Mouse (Mus musculus): ENCODE data around the gene Scn10a.

The Scn10a gene

DNA sequence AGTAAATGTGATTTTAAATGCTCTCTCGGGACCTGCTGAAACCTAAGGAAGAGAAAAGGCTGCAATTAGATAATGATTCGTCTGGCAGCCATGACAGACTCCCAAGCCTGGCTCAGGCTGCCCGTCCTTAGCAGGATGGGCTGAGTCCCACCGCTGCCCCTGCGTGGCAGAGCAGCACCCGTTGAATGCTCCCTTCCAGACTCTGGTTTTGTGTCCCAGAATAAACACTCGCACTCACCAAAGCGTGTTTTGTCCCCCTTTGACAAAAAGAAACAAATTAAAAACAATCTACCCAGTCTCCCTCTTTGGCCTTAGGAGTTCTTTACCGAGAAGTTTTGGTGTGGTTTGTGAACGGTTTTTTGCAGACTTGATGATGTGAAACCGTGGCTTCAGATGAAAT lies at the start of gene Scn10a:
Gene Scn10a (minus strand): TSS at position 101 of the 400 bp plus-strand sequence.
- DNase-seq (ENCODE audit: extremely low spot score, low spot score), result no peak

DNA sequence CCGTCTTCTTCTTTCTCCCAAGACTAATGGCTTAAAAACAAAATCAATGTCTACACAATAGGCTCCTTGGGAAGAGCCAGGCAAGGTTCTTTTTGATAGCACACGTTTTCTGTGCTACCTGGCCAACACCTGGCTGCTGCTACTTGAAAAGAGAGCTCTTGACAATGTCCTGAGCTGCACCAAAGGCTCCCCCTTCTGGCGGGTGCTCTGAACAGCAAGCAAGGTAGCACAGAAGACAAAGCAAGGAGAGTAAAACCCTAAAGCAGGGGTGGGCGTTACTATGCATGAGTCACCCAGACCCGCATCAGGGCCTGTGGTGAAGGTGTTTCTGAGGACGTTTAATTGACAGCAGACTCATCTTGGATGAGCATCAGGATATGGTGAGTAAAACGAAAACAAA lies 49.5 kb upstream of the Scn10a start:
- peak; percentile 35 for DNase-seq (ENCODE audit: extremely low spot score, low spot score)

DNA sequence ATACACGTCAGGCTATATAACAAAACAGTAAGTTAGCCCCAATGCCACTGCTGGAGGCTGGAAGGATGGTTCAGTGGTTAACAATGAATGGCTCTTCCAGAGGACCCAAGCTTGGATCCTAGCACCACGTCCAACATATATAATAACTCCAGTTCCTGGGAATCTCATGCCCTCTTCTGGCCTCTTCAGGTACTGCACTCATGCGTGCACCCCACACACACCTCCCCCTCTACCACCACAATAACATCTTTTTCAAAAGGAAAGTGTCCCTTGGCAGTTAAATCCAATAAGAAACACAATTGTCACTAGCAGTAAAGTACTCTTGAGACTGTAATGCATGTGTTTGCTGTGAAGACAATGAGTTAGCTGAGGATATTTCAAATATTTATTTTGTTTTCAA lies 41.1 kb upstream of the Scn10a start:
- no peak for DNase-seq (ENCODE audit: extremely low spot score, low spot score)

DNA sequence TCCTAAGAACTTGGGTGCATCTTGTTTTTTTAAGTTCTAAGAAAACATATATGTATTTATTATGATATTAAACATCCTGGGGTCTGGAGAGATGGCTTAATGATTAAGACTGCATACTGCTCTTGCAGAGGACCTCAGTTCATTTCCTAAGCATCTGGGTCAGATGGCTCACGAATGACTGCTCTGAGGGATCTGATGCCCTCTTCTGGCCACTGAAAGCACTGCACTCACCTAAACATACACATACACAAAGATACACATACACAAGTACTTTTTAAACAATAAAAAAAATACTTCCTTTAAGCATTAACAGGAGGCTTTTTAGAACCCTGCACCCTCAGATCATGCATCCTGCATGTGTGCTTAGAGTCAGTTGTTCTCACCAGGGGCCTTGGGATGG lies 40.3 kb upstream of the Scn10a start:
- no peak for DNase-seq (ENCODE audit: extremely low spot score, low spot score)

DNA sequence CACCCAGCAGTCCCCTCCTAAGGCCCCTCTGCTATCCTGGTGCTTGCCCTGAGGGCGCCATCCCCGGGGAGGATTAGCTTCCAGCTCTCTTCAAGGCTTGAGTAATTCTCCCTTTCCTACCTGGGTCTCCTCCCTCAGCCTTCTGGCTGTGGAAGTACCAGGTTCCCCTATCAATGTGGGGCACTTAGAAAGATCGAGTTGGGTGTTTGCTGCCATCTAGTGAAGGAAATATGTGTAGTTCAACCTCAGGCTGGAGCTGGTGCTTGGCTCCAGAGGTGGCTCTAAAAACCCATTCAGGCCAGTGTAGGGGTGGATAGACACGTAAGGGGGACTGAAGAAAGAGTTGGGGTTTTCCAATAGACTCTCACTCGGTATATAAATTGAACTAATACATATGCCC lies 32.4 kb upstream of the Scn10a start:
- peak; percentile 16 for DNase-seq (ENCODE audit: extremely low spot score, low spot score)

DNA sequence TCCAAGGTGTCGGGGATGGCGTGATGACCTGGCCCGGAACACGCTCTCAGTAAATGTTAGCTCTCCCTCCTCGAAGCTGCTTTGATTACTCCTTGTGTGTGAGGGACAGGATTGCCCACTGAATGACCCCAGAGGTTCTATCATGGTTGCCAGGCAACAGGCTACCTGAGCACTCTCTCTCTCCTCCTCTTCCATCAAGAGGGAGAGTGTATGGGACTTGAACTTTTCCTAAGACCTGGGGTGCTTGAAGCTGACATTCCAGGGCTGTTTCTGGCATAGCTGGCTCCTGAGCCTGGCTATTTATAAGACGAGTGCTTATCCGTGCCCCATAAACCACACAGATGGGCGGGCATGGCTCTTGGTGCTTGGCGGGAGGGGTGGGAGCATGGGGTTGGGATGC lies 30.0 kb upstream of the Scn10a start:
- no peak for DNase-seq (ENCODE audit: extremely low spot score, low spot score)

DNA sequence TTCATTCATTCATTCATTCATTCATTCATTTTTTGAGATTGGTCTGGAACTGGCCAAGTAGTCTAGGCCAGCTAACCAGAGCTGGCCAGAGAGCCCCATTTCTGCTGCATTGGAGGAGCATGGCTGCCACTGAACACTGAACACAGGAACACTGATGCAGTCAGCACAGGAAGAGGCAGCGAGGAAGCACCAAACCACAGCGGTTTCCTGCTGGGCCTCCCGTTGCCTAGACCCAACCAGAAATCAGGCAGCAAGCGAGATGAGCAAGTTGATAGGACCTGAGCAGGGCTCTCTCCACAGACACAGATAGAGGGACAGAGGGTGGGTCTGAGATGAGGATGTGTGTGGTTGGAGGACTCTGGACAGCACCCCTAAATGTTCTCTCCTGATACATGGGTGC lies 24.8 kb upstream of the Scn10a start:
- no peak for DNase-seq (ENCODE audit: extremely low spot score, low spot score)

DNA sequence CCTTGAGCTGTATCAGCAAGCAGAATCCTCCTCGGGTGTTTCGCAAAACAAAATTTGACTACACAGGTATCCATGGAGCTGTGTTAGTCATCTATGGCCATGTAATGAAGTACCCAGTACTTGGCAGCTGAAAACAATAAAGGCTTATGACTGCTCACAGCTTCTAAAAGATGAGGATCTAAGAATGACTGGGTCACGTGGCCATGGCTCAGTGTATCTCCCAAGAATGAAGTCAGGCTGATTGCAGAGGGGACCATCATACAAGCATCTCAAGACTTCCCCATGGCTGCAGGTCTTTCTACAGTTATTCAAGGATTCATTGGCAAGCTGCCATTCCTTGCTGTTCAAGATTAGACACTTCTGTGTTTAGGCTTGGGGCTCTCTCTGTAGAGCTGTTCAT lies 24.2 kb upstream of the Scn10a start:
- DNase-seq (ENCODE audit: extremely low spot score, low spot score), result no peak

DNA sequence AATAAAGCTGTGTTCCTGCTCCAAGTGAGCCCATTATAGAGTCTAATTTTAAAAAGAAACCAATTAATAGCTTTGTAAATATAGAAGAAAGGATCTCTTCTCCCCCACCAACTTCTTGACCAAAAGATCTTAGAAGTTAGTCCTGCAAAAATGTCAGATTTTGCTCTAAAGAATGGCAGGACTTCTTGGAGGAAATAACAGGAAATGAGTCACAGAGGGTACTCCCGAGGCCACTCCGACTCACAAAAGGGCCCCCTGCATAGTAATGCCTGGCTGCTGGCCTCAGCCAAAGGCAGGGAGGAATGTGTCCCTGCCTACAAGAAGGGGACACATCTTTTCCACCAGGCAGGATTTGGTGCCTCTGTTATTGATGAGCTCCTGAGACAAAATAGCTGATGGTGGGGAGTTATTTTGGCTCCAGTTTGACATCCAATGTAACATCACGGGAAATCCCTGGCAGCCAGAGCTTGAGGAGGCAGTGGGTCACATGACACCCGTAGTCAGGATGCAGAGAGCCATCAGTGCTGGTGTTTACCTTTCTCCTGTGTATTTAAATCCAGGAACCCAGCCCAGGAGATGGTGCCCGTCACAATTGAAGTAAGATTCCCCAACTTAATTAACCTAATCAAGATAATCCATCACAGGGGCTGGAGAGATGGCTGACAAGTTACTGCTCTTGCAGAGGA lies 22.1 kb upstream of the Scn10a start:
- DNase-seq (ENCODE audit: extremely low spot score, low spot score), result no peak

DNA sequence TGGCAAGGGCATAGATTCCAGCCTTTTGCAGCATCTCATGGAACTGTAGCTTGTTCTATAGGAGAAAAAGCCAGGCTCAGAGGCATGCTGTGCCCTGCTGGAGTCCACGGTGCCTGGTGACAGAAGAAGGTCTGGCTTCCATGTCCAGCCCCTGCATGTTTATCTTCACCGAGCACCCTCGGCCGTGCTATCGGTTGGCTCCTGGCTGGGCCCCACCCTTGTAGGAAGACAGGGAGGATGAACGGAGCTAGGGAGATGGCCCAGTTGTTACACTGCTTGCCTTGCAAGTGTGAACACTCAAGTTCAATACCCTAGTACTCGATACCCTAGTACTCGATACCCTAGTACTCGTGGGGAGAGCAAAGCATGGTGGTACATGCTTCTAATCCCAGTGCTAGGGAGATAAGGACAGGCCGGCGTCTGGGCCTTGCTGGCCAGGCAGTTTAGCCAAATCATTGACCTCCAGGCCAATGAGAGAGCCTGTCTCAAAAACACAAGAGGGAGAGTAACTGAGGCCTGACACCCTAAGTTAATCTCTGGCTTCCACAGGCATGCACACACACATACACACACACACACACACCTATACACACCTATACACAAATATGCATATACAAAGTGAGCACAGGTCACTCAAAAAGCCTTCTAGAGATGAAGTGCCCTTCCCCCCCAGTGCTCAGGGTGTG lies 9.4 kb upstream of the Scn10a start:
- no peak for DNase-seq (ENCODE audit: extremely low spot score, low spot score)

DNA sequence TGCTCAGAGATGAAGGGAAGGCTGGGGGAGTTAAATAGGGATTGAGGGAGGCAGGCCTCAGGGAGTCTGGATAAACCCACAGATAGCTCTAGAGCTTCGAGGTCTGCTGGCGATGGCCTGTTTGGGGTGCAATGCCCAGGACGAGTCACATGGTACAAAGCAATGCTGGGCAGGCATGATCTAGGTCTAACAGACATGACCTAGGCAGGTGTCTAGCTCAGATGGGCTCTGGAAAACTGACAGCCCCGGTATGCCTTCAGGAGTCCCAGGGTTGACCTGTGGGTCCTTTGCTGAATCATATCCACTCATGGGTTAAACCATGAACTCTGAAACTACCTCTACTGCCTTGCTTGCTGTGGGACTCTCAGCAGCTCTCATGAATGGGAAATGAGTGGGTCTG lies 7.9 kb upstream of the Scn10a start:
- no peak for DNase-seq (ENCODE audit: extremely low spot score, low spot score)

DNA sequence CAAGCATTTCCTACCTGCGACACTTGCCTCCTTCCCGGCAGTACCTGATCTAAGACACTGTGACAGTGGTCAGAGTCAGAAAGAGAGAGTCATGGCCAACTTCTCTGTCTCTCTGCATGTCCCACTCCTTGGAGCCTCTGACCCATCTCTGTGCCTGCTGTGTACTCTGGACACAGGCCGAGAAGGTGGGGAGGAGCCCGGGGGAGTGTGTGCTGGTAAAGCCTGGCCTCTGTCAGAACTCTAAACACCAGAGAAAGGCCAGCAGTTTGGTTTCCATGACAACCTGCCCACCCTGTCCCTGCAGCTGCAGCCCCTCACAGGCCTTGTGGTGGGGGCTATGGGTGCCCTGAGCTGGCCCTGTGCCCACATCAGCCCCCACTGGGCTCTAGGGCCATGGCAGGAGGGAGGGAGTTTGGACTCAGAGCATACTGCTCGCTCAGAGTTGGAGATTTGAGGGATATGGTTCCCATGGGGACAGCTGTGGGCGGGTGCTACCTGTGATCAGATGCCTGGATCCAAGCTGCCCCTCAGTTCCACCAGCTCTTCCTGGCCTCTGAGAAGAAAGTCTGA lies 6.3 kb upstream of the Scn10a start:
- no peak for DNase-seq (ENCODE audit: extremely low spot score, low spot score)

DNA sequence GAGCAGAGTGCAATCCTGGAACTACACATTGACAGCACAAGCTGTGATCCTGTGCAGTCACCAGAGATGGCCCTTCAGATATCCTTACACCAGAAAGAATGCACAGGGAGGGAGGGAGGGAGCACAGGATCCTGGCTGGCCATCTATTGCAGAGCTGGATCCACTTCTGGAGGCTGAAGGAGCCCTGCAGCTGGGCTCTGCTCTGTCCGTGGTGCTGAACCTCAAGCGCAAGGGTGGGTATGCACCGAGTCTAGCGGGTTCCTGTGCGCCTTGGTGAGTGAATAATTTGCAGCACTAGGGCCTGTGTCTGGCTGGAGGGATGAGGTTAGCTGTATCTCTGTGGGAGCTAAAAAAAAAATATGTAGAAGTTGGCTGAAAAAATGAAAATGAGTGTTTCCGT lies 12.4 kb downstream of the Scn10a start:
- peak; percentile 72 for DNase-seq (ENCODE audit: extremely low spot score, low spot score)

DNA sequence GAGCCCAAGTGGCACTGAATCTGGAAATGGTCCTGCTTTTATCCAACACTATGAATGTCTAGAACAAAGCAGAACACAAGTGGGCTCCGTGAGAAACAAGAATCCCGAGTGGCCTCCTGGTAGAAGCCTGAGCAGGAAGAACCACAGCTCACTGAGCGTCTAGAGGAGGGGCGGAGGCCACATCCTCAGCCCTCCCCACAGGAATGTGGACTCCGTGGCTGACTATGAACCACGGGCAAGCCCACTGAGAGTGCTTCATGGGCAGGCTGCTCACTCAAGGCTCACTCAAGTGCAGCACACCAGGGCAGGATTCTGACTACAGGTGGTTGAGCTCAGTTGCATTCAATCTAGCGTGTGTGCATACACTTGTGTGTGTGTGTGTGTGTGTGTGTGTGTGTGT lies 27.6 kb downstream of the Scn10a start:
- no peak for DNase-seq (ENCODE audit: extremely low spot score, low spot score)

DNA sequence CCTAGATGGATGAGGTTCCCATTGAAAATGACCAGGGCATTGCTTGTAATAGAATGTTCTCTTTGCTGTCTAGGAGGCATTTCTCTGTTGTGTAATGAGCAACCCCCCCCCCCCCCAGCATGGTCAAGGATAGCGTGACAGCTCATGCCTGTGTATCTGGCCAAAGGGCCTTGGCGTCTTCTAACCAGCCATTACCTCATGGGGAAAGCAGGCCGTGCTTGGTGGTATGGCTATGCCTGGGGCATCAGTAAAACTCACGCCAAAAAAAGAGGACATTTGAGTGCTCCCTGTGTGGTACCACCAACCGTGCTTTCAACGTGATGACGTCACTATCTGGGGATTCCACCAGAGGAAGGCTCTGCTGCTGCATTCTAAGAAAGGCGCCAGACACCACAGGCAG lies 28.1 kb downstream of the Scn10a start:
- no peak for DNase-seq (ENCODE audit: extremely low spot score, low spot score)

DNA sequence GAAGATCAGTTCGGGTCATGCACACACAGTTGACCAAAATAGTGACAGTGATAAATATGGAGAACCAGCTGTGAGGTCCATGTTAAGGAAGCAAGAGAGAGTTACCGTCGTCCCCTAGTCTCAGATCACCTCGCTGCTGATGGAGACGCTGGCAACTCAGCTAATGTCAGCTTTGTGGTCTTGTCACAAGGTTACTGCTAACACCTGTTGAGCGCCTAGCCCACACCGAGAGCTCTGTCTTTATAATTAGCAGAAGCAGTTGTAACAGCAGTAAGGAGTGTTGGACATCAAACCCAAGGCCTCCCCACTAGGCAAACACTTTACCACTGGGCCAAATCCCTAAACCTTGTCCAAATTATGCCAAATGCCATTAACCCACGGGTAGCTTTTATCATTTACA lies 31.2 kb downstream of the Scn10a start:
- no peak for DNase-seq (ENCODE audit: extremely low spot score, low spot score)

DNA sequence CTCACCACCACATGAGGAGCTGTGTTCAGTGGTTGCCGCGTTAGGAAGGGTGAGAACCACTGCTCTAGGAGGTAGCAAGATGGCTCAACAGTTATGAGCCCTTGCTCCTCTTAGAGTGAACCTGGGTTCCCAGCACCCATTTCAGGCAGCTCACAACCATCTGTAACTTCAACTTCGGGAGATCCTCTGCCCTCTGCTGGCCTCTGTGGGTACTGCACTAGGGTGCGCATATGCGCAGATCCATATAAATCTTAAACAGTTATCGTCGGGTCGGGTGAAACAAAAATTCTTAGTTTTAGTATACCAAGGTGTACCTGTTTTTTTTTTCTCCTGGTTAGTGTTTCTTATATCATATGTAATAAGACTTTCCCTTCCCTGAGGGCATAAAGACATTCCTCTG lies 32.9 kb downstream of the Scn10a start:
- no peak for DNase-seq (ENCODE audit: extremely low spot score, low spot score)

DNA sequence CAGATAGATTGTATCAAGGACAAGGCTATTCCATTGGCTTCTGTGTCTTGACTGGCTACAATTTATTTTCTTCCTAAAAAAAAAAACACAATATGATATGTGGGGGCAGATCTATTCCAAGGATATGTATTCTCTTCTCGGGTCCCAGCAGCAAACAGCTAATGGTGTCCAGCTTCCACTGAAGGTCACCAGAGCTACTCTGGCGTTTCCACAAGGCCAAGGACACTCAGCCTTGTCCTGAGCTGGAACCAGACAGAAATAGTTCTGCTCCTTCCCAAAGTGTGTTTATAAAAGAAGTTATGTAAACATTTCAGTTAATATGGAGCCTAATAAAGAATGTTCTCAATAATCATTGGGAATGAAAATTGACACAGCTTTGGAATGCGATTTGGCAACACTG lies 38.2 kb downstream of the Scn10a start:
- no peak for DNase-seq (ENCODE audit: extremely low spot score, low spot score)

DNA sequence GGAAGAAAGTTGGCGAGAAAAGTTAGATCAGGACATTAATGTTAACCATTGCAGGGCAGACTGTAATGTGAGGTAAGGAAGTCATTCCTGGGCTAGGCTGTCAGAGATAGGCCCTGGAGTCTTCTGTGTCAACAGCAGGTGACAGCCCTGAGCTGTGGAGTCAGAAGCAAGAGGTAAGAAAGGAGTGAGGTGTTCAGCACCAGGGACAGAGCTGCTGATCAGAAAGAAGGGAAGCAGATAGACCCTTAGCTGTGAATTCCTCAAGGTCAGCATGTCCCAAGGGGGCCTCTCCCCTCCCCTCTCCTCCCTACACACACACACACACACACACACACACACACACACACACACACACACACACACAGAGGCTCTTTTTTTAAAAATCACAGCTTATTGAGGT lies 55.0 kb downstream of the Scn10a start:
- no peak for DNase-seq (ENCODE audit: extremely low spot score, low spot score)

DNA sequence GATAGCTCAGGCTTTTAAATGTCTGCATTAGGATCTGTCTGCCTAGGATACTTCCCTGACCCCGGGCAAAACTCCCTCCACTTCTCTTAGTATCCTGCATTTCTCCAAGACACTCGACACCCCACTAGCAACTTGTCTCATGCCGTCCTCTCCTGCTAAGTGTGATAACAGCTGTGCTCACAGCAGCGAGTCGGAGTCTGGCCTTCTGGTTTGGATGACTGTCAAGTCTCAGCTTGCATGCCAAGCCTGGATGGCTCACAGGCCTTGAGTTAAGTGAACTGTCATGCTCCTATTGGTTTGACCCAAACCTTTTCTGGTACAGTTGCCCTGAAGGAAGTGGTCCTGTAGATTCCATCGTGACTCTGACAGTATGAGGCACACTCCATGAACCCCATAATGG lies 63.0 kb downstream of the Scn10a start:
- no peak for DNase-seq (ENCODE audit: extremely low spot score, low spot score)

DNA sequence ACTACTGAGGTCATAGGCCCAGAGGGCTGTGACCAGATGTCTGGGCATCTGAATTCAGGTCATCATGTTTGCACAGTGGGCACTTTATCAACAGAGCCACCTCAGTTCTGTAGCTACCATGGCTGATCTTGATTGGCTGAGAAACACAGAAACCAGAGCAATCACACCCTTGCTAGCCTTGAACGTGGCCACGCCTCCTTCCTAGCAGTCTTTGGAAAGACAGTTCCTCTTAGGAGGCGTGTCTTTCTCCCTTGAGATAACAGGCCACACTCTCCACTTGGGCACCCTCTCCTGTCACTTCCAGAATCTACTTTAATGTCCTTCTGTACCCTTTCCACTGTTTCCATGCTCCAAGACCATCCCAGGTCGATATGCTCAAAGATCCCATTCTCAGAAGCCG lies 65.4 kb downstream of the Scn10a start:
- no peak for DNase-seq (ENCODE audit: extremely low spot score, low spot score)

DNA sequence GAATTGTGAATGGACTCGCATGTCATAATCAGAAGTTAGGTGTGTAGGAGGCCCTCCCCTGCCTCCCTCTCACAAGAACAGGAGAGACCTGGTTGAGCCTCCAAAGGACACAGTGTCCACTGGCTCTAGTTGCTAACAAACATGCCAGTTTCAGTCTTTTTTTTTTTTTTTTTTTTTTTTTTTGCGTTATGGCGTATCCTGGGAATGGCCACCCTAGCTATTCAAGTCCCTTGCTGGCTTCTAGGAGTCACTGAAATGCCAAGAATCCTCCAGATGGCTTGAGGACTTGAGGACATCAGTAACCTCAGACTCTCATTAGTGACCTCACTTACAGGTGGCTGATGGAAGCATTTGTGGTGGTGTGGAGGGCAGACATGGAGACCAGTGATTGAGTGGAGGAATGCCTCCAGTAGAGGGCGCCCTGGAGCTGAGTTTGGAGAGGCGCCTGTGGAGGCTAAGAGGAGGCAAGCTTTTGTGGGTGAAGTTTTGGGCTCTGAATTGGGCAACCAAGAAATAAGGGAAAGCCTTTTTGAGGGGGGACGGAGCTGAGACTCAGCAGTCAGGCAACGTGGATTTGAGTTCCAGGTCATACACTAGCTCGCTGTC lies 72.1 kb downstream of the Scn10a start:
- peak; percentile 81 for DNase-seq (ENCODE audit: extremely low spot score, low spot score)

DNA sequence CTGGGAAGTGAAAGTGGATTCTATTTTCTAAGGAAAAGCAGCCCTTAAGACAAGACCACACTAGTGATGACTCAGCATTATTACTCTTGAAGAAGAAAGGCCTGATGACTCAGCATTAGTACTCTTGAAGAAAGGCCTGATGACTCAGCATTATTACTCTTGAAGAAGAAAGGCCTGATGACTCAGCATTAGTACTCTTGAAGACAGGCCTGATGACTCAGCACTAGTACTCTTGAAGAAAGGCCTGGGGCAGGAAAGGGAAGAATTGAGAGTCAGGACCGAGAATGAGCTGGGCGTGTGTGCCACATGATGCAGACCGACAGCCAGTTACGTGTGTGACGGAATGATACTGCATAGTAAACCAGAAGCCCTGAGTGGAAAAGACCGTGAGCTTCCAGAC lies 77.1 kb downstream of the Scn10a start:
- DNase-seq (ENCODE audit: extremely low spot score, low spot score), result no peak
